Mouse (Mus musculus) gastrocnemius, postnatal 14 days (tissue): ENCODE data around the gene Nol4l. TPM values are rescaled to one million over a fixed set of nuclear protein-coding genes. Genes with fewer than 3 reads are reported as not detected.

Experiments used
- DNase-seq: peaks from one replicate; pipeline ENCODE4 v3.0.0; 2021; ENCODE audit warnings: mixed read lengths
- intact Hi-C: fragments of 180-260 bp; cut with DNase I; formaldehyde crosslinking; loops from one replicate; pipeline ENCODE4 v1.15.1; 2025; ENCODE audit warnings: low total_unique reads
- long read RNA-seq, 2 experiments: library from polyadenylated mRNA; stranded (forward); transcript quantifications; one replicate each; pipeline ENCODE4 v2.0.0; 2021
- total RNA-seq, 2 experiments: library from RNA; stranded (reverse); gene quantifications; 2 replicates each; pipeline ENCODE4 v1.2.3; 2021

Gene Nol4l
- 1 to 10 TPM; 3.0 to 3.3 TPM for total RNA-seq
- long read RNA-seq, experiment 1, partial matches to known transcripts, result 1 of 2 reads
- long read RNA-seq, experiment 1, other reads (novel, unspliced or antisense), result 1 of 2 reads
- long read RNA-seq, experiment 2, full-length matches to known transcripts, result 1 of 2 reads
- long read RNA-seq, experiment 2, partial matches to known transcripts, result 0 of 2 reads
- long read RNA-seq, experiment 2, other reads (novel, unspliced or antisense), result 1 of 2 reads

GRCm38 (mm10) chr2:153529931-153530766, at the start of gene Nol4l:
TSS of gene Nol4l (minus strand) at chr2:153529971.
- DNase-seq, result peak; percentile 26

GRCm38 (mm10) chr2:153577122-153577521, 47.4 kb upstream of the Nol4l start:
- intact Hi-C loops, result no loop called here
- DNase-seq, result no peak

More at GRCm38 (mm10) chr2:153529931-153530766, at the start of gene Nol4l:
- intact Hi-C loops, result no loop called here

GRCm38 (mm10) chr2:153576150-153576549, 46.4 kb upstream of the Nol4l start:
- intact Hi-C loops, result no loop called here
- DNase-seq, result no peak

- DNase-seq, result no peak
- intact Hi-C loops, result no loop called here
Observed at GRCm38 (mm10) chr2:153575554-153575953, 45.8 kb upstream of the Nol4l start.

- no peak for DNase-seq
- intact Hi-C loops, result no loop called here
Observed at GRCm38 (mm10) chr2:153573101-153573500, 43.3 kb upstream of the Nol4l start.

GRCm38 (mm10) chr2:153568541-153568940, 38.8 kb upstream of the Nol4l start:
- intact Hi-C loops, result no loop called here
- no peak for DNase-seq

- no peak for DNase-seq
- intact Hi-C loops, result no loop called here
Observed at GRCm38 (mm10) chr2:153568013-153568412, 38.2 kb upstream of the Nol4l start.

GRCm38 (mm10) chr2:153564343-153564742, 34.6 kb upstream of the Nol4l start:
- intact Hi-C loops, result no loop called here
- DNase-seq, result no peak

- intact Hi-C loops, result no loop called here
- no peak for DNase-seq
Observed at GRCm38 (mm10) chr2:153561564-153561963, 31.8 kb upstream of the Nol4l start.

- intact Hi-C loops, result no loop called here
- peak; percentile 27 for DNase-seq
Observed at GRCm38 (mm10) chr2:153560664-153561541, 31.1 kb upstream of the Nol4l start.

GRCm38 (mm10) chr2:153559613-153560152, 29.9 kb upstream of the Nol4l start:
- DNase-seq, result no peak
- intact Hi-C loops, result no loop called here

- DNase-seq, result no peak
- intact Hi-C loops, result no loop called here
Observed at GRCm38 (mm10) chr2:153558464-153558863, 28.7 kb upstream of the Nol4l start.

GRCm38 (mm10) chr2:153557259-153557658, 27.5 kb upstream of the Nol4l start:
- no peak for DNase-seq
- intact Hi-C loops, result no loop called here

GRCm38 (mm10) chr2:153556208-153556607, 26.4 kb upstream of the Nol4l start:
- intact Hi-C loops, result no loop called here
- DNase-seq, result no peak

GRCm38 (mm10) chr2:153554543-153554942, 24.8 kb upstream of the Nol4l start:
- intact Hi-C loops, result no loop called here
- no peak for DNase-seq

GRCm38 (mm10) chr2:153549486-153549885, 19.7 kb upstream of the Nol4l start:
- no peak for DNase-seq
- intact Hi-C loops, result no loop called here

GRCm38 (mm10) chr2:153548221-153548923, 18.6 kb upstream of the Nol4l start:
- no peak for DNase-seq
- intact Hi-C loops, result no loop called here

- intact Hi-C loops, result no loop called here
- DNase-seq, result no peak
Observed at GRCm38 (mm10) chr2:153547633-153548032, 17.9 kb upstream of the Nol4l start.

- intact Hi-C loops, result no loop called here
- DNase-seq, result no peak
Observed at GRCm38 (mm10) chr2:153546972-153547371, 17.2 kb upstream of the Nol4l start.
